Mouse (Mus musculus) heart, postnatal 36 days (tissue): Measurements from ENCODE around the gene Unc5b. TPM values are rescaled to one million over a fixed set of nuclear protein-coding genes. Genes with fewer than 3 reads are reported as not detected.
"Not testable (repeated sequence)": the region's sequence is repeated elsewhere in the genome, so short reads cannot be mapped to it uniquely, and the experiment has no call there.

ENCODE experiments used
- DNase-seq, 2 experiments: peaks; one replicate each; pipeline ENCODE4 v3.0.0; 2021 to 2022
- intact Hi-C: fragments of 180-260 bp; cut with DNase I; formaldehyde crosslinking; loops from one replicate; pipeline ENCODE4 v1.15.1; 2025
- total RNA-seq, 2 experiments: library from RNA; stranded (reverse); gene quantifications; 2 replicates each; pipeline ENCODE4 v1.2.3; 2021

Gene Unc5b
- total RNA-seq, 2 experiments from 2014 or later = 14.5 to 14.7 TPM

- intact Hi-C loops = no loop called here
- DNase-seq = no peak
Observed at GRCm38 (mm10) chr10:60762126-60762525, 69.3 kb downstream of the Unc5b start.

- peak; percentile 86 to 92 for DNase-seq
- intact Hi-C loops = loop anchor here (2.0 kb wide), 1 partner anchor 456 kb away; no protein-coding TSS in a partner anchor
Observed at GRCm38 (mm10) chr10:60760377-60760776, 71.0 kb downstream of the Unc5b start.

GRCm38 (mm10) chr10:60756992-60757391 lies 74.4 kb downstream of the Unc5b start:
- intact Hi-C loops = loop anchor here (1.0 to 5.0 kb wide), 4 partner anchors 226 to 410 kb away; partner anchors contain the start of gene Vsir
- DNase-seq = peak; percentile 69 to 74

GRCm38 (mm10) chr10:60756146-60756545 lies 75.2 kb downstream of the Unc5b start:
- no peak for DNase-seq
- intact Hi-C loops = loop anchor here (2.0 to 5.0 kb wide), 3 partner anchors 337 to 409 kb away; partner anchors contain the start of gene Vsir

- intact Hi-C loops = loop anchor here (2.0 kb wide), 1 partner anchor 57 kb away; the partner anchor contains the start of gene Cdh23
Observed at GRCm38 (mm10) chr10:60753941-60754340, 77.4 kb downstream of the Unc5b start.

GRCm38 (mm10) chr10:60753261-60753660 lies 78.1 kb downstream of the Unc5b start:
- intact Hi-C loops = no loop called here
- DNase-seq = peak; percentile 22 to 28

More at GRCm38 (mm10) chr10:60753941-60754340, 77.4 kb downstream of the Unc5b start:
- DNase-seq = no peak

GRCm38 (mm10) chr10:60752040-60753020 lies 79.1 kb downstream of the Unc5b start, which contains the start of gene Slc29a3:
Gene Slc29a3 (minus strand): TSS chr10:60752794.
- intact Hi-C loops = no loop called here
- DNase-seq = peak; percentile 98 to 99

GRCm38 (mm10) chr10:60747667-60748212 lies 83.6 kb downstream of the Unc5b start:
- intact Hi-C loops = no loop called here
- DNase-seq = peak; percentile 31 to 37

- intact Hi-C loops = no loop called here
- DNase-seq = no peak
Observed at GRCm38 (mm10) chr10:60746512-60746911, 84.9 kb downstream of the Unc5b start.

GRCm38 (mm10) chr10:60744543-60745290 lies 86.7 kb downstream of the Unc5b start:
- DNase-seq = no peak
- intact Hi-C loops = no loop called here

- no peak for DNase-seq
- intact Hi-C loops = no loop called here
Observed at GRCm38 (mm10) chr10:60743681-60744080, 87.7 kb downstream of the Unc5b start.

GRCm38 (mm10) chr10:60742942-60743341 lies 88.4 kb downstream of the Unc5b start:
- no peak for DNase-seq
- intact Hi-C loops = no loop called here

- intact Hi-C loops = not testable (repeated sequence)
Observed at GRCm38 (mm10) chr10:60742296-60742695, 89.1 kb downstream of the Unc5b start.

GRCm38 (mm10) chr10:60741435-60741834 lies 89.9 kb downstream of the Unc5b start:
- intact Hi-C loops = no loop called here

More at GRCm38 (mm10) chr10:60742296-60742695, 89.1 kb downstream of the Unc5b start:
- DNase-seq = not testable (repeated sequence)

GRCm38 (mm10) chr10:60739619-60740363 lies 91.6 kb downstream of the Unc5b start:
- no peak for DNase-seq
- intact Hi-C loops = no loop called here

More at GRCm38 (mm10) chr10:60741435-60741834, 89.9 kb downstream of the Unc5b start:
- DNase-seq = no peak

GRCm38 (mm10) chr10:60737886-60738640 lies 93.3 kb downstream of the Unc5b start:
- intact Hi-C loops = no loop called here
- no peak for DNase-seq

- intact Hi-C loops = no loop called here
- no peak for DNase-seq
Observed at GRCm38 (mm10) chr10:60737169-60737728, 94.1 kb downstream of the Unc5b start.

- DNase-seq = no peak
- intact Hi-C loops = no loop called here
Observed at GRCm38 (mm10) chr10:60735737-60736136, 95.6 kb downstream of the Unc5b start.

GRCm38 (mm10) chr10:60733471-60733870 lies 97.9 kb downstream of the Unc5b start:
- intact Hi-C loops = no loop called here
- no peak for DNase-seq
